Mouse (Mus musculus) C2C12 (cell line): ENCODE measurements around the gene Kcnma1.

ENCODE experiments used
- CTCF ChIP-seq: IDR thresholded peaks from one replicate; pipeline ENCODE4 v1.5.1; 2011; ENCODE audit not compliant: control insufficient read depth, insufficient read depth, insufficient read length
- MYOG ChIP-seq: IDR thresholded peaks from one replicate; pipeline ENCODE4 v1.6.1; 2011; ENCODE audit not compliant: control insufficient read depth, insufficient read length; ENCODE audit errors: extremely low read depth
- USF1 ChIP-seq: IDR thresholded peaks from one replicate; pipeline ENCODE4 v1.6.1; 2011; ENCODE audit warnings: low read depth, mild to moderate bottlenecking, control low read depth, moderate library complexity

- TF ChIP-seq CTCF (no peak), USF1 (no peak), MYOG (no peak)
Measured at GRCm38 (mm10) chr14:23792076-23792475, 222.2 kb downstream of the Kcnma1 start.
